Mouse (Mus musculus) testis, adult 10 weeks (tissue): ENCODE results near the gene 1110057P08Rik. TPM values are rescaled to one million over a fixed set of nuclear protein-coding genes. Genes with fewer than 3 reads are reported as not detected.

Source experiments
- polyA plus RNA-seq: library from polyadenylated mRNA; stranded (reverse); fragments of 350-450 nt; fragmentation: Illumina TruSeq; extraction: RNeasy Lipid Tissue Mini Kit (QIAGEN cat#74804); gene quantifications from one replicate; pipeline ENCODE4 v1.2.3, GENCODE M21; 2014; ENCODE audit warnings: low read depth, low replicate concordance

Gene 1110057P08Rik
- not detected for polyA plus RNA-seq

GRCm38 (mm10) chr16:89174435-89174834 is at the start of gene 1110057P08Rik:
Gene 1110057P08Rik, plus strand, starts transcription at chr16:89174735.

GRCm38 (mm10) chr16:89140551-89140950 is 34.0 kb upstream of the 1110057P08Rik start, which contains the start of gene Gm6358:
Gene Gm6358, plus strand, starts transcription at chr16:89140851.

GRCm38 (mm10) chr16:89150786-89151185 is 23.7 kb upstream of the 1110057P08Rik start, which contains the start of gene Gm10061:
Gene Gm10061, plus strand, starts transcription at chr16:89151086.

GRCm38 (mm10) chr16:89157652-89158051 is 16.9 kb upstream of the 1110057P08Rik start, which contains the start of gene Gm9789:
Gene Gm9789, plus strand, starts transcription at chr16:89157952.

GRCm38 (mm10) chr16:89169190-89169589 is 5.3 kb upstream of the 1110057P08Rik start, which contains the start of gene Gm7735:
Gene Gm7735, plus strand, starts transcription at chr16:89169490.

GRCm38 (mm10) chr16:89205561-89205960 is 31.0 kb downstream of the 1110057P08Rik start, which contains the start of gene Krtap20-2:
Gene Krtap20-2, plus strand, starts transcription at chr16:89205861.

Other genes starting within 250 kb of the 1110057P08Rik start
- gene Krtap19-9b, start 242.5 kb upstream of the 1110057P08Rik start, polyA plus RNA-seq, result not detected
- gene Krtap16-3, start 211.9 kb upstream of the 1110057P08Rik start, polyA plus RNA-seq, result not detected
- gene Krtap22-2, start 164.0 kb upstream of the 1110057P08Rik start, polyA plus RNA-seq, result not detected
- not detected for gene Gm10229, start 159.5 kb upstream of the 1110057P08Rik start, polyA plus RNA-seq
- not detected for gene Krtap6-1, start 143.0 kb upstream of the 1110057P08Rik start, polyA plus RNA-seq
- not detected for gene Gm10228, start 133.3 kb upstream of the 1110057P08Rik start, polyA plus RNA-seq
- not detected for gene Krtap6-5, start 126.9 kb upstream of the 1110057P08Rik start, polyA plus RNA-seq
- gene 1110025L11Rik, start 110.7 kb upstream of the 1110057P08Rik start, polyA plus RNA-seq, result 0.45 TPM
- not detected for gene Krtap6-3, start 90.7 kb upstream of the 1110057P08Rik start, polyA plus RNA-seq
- gene Gm6358, start 33.9 kb upstream of the 1110057P08Rik start, polyA plus RNA-seq, result not detected
- not detected for gene Gm10061, start 23.6 kb upstream of the 1110057P08Rik start, polyA plus RNA-seq
- gene Gm9789, start 16.8 kb upstream of the 1110057P08Rik start, polyA plus RNA-seq, result 5.7 TPM
- not detected for gene Gm7735, start 5.2 kb upstream of the 1110057P08Rik start, polyA plus RNA-seq
- not detected for gene Krtap20-2, start 31.1 kb downstream of the 1110057P08Rik start, polyA plus RNA-seq
- gene Krtap21-1, start 229.1 kb downstream of the 1110057P08Rik start, polyA plus RNA-seq, result not detected
- gene Krtap6-2, start 245.4 kb downstream of the 1110057P08Rik start, polyA plus RNA-seq, result not detected